Mouse (Mus musculus): Measurements from ENCODE around the gene Ttc7.

DNA sequence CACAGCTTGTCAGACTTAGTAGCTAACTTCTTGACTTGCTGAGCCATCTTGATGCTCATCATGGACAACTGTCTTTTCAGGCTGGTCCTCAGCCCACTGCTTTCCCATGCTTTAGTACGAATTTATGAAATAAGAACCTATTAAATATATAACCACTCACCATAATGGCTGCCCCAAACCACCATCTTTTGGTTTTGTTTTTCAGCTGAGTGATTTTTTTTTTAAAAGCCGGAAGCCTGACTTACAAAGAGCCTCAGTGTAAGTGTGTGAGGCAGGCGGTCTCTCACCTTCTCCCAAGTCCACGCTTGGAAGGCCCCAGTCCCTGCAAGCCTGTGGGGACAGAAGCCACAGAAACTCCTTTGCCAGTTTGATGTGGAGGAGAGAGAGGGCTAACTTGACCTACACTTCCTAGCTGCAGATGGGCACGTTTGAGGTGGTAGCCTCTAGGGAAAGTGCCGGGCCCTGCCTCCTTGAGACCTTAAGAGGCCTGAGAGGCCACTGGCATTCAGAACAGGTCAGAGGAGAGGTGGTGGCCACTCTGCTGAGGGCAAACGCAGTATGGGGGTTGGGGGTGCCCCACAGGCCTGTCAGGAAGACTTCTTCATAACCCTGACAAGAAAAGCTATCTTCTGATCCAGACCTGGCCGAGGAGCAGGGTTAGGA, 3.9 kb downstream of the Ttc7 start:
- no peak for TF ChIP-seq CTCF (IDR thresholded peaks at IDR 0.05; ENCODE audit: borderline replicate concordance, extremely low read depth, insufficient read depth, insufficient read length)
- TF ChIP-seq POLR2A (IDR thresholded peaks at IDR 0.05; ENCODE audit: borderline replicate concordance, extremely low read depth, insufficient read depth, insufficient read length, poor library complexity, severe bottlenecking) = no peak

All from brain, embryonic 14.5 days (tissue).